Mouse (Mus musculus): Measurements from ENCODE around the gene Thsd4.

- TF ChIP-seq MYOD1 (IDR thresholded peaks at IDR 0.05; ENCODE audit: control insufficient read depth in 1 of 3, insufficient read length in 2 of 3, low read depth in 2 of 3), result no peak
- no peak for TF ChIP-seq E2F4 (IDR thresholded peaks at IDR 0.05; ENCODE audit: insufficient read depth)
- TF ChIP-seq TCF12 (IDR thresholded peaks at IDR 0.05; ENCODE audit: insufficient read depth, poor library complexity, severe bottlenecking), result no peak
- no peak for TF ChIP-seq POLR2AphosphoS2 (IDR thresholded peaks at IDR 0.05; ENCODE audit: insufficient read length, low read depth)
- TF ChIP-seq POLR2A (IDR thresholded peaks at IDR 0.05; ENCODE audit: insufficient read length, low read depth), result no peak
- no peak for TF ChIP-seq USF1 (IDR thresholded peaks at IDR 0.05; ENCODE audit: low read depth)
Observed at GRCm38 (mm10) chr9:60284318-60284717, 237.5 kb downstream of the Thsd4 start.

All from myocyte (in vitro differentiated cells).